Mouse (Mus musculus): ENCODE results near the gene Evi5l.
A peak's percentile ranks its signal among the peaks of the same experiment; 100 is the strongest.

DNA sequence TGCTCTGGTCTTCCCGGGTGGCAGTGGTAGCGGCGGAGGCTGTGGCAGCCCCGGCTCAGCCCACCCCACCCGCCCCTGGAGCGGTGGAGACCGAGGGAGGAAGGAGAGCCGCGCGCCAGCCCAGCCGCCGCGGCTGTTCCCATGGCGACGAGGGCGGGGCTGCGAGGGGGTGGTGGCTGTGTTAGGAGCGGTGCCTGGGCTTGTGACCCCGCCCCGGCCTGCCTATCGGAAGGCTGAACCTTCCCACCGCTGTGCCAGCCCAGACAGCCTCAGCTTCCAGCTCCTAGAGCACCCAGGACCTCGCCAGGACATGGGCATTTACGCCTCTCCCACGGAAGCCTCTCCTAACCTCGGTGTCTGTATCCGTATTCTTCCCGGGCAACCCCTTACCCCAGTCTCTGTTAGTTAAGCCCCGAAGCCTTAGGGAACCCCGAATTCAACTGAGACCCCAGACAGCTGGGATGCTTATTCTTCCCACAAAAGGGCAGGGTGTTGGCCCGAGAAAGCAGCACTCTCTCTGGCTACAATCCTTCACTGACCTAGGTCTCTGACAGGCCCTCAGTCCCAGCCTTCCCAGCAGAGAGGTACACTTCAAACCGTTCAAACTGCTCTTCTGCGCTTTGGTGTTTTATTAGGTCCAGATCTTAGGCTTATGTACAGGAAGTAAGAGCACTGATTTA lies 92.9 kb downstream of the Evi5l start, which contains the start of gene Ctxn1:
- TF ChIP-seq CTCF (IDR thresholded peaks at IDR 0.05 in 2 of 3, conservative IDR thresholded peaks at IDR 0.05 in 1 of 3; ENCODE audit: control insufficient read depth in 1 of 3, insufficient read depth in 1 of 3, low read depth in 2 of 3, low read length in 3 of 3, poor library complexity in 1 of 3, severe bottlenecking in 1 of 3) = no peak
- no peak for TF ChIP-seq MEF2A (IDR thresholded peaks at IDR 0.05; ENCODE audit: extremely low read depth, insufficient replicate concordance, low read depth, low read length, poor library complexity, severe bottlenecking)
- no peak for TF ChIP-seq TBP (IDR thresholded peaks at IDR 0.05; ENCODE audit: low read depth, low read length)
- no peak for TF ChIP-seq USF2 (IDR thresholded peaks at IDR 0.05; ENCODE audit: borderline replicate concordance in 1 of 2, insufficient read depth in 1 of 2, low read depth in 1 of 2, low read length in 2 of 2)
- peak; percentile 77 for TF ChIP-seq ELF1 (IDR thresholded peaks at IDR 0.05; ENCODE audit: low read depth, low read length)
- no peak for TF ChIP-seq MYC (IDR thresholded peaks at IDR 0.05; ENCODE audit: low read depth, low read length)
- TF ChIP-seq POLR2A (IDR thresholded peaks at IDR 0.05; ENCODE audit: control insufficient read depth in 1 of 2, insufficient read depth in 1 of 2, low read depth in 1 of 2, low read length in 2 of 2, poor library complexity in 1 of 2) = peak in 1 of 2 experiments; percentile 33; a peak in 1 of 4 replicates

Measured in MEL (cell line).